Mouse (Mus musculus): ENCODE data around the gene Atp1b3.
"Not testable (repeated sequence)": the region's sequence is repeated elsewhere in the genome, so short reads cannot be mapped to it uniquely, and the experiment has no call there.

Gene Atp1b3

GRCm38 (mm10) chr9:96363581-96364140 is 581 bp downstream of the Atp1b3 start:
- DNase-seq: peak; percentile 61 to 67

GRCm38 (mm10) chr9:96360056-96360455 is 4.2 kb downstream of the Atp1b3 start:
- DNase-seq: no peak

- no peak for DNase-seq
These were observed 10.4 kb downstream of the Atp1b3 start for GRCm38 (mm10) chr9:96353799-96354198.

- DNase-seq: no peak
These were observed 11.0 kb downstream of the Atp1b3 start for GRCm38 (mm10) chr9:96353121-96353769.

- DNase-seq: not testable (repeated sequence)
These were observed 12.5 kb downstream of the Atp1b3 start for GRCm38 (mm10) chr9:96351771-96352170.

- no peak for DNase-seq
These were observed 13.8 kb downstream of the Atp1b3 start for GRCm38 (mm10) chr9:96350476-96350875.

GRCm38 (mm10) chr9:96350010-96350409 is 14.2 kb downstream of the Atp1b3 start:
- peak; percentile 51 to 65 for DNase-seq

GRCm38 (mm10) chr9:96348885-96349284 is 15.4 kb downstream of the Atp1b3 start:
- DNase-seq: no peak

GRCm38 (mm10) chr9:96345750-96346149 is 18.5 kb downstream of the Atp1b3 start:
- DNase-seq: no peak

GRCm38 (mm10) chr9:96331146-96331545 is 33.1 kb downstream of the Atp1b3 start:
- DNase-seq: no peak

GRCm38 (mm10) chr9:96328226-96328625 is 36.0 kb downstream of the Atp1b3 start:
- no peak for DNase-seq

GRCm38 (mm10) chr9:96326496-96326923 is 37.7 kb downstream of the Atp1b3 start:
- DNase-seq: peak; percentile 11 to 14

GRCm38 (mm10) chr9:96324502-96324901 is 39.7 kb downstream of the Atp1b3 start:
- peak; percentile 31 to 58 for DNase-seq

- no peak for DNase-seq
These were observed 41.7 kb downstream of the Atp1b3 start for GRCm38 (mm10) chr9:96322411-96323152.

- DNase-seq: no peak
These were observed 43.7 kb downstream of the Atp1b3 start for GRCm38 (mm10) chr9:96320551-96320980.

- DNase-seq: no peak
These were observed 44.9 kb downstream of the Atp1b3 start for GRCm38 (mm10) chr9:96319333-96319732.

- DNase-seq: no peak
These were observed 52.2 kb downstream of the Atp1b3 start for GRCm38 (mm10) chr9:96312074-96312473.

- DNase-seq: no peak
These were observed 55.4 kb downstream of the Atp1b3 start for GRCm38 (mm10) chr9:96308816-96309215.

GRCm38 (mm10) chr9:96299324-96300008 is 64.8 kb downstream of the Atp1b3 start:
- no peak for DNase-seq

GRCm38 (mm10) chr9:96292144-96292543 is 72.1 kb downstream of the Atp1b3 start:
- no peak for DNase-seq

- no peak for DNase-seq
These were observed 79.3 kb downstream of the Atp1b3 start for GRCm38 (mm10) chr9:96284916-96285315.
